Mouse (Mus musculus): ENCODE results near the gene Tollip. TPM values are rescaled to one million over a fixed set of nuclear protein-coding genes. Genes with fewer than 3 reads are reported as not detected.

Gene Tollip
- polyA plus RNA-seq, 1 experiment from 2014 or later = 69.2 TPM

GRCm38 (mm10) chr7:141950104-141951013 lies 32.1 kb upstream of the Tollip start:
- Histone ChIP-seq H3K9ac (peak overlapping the region; percentile 100), H3K4me2 (peak overlapping the region; percentile 89), H3K27me3 (peaks cover 16% of the 10 kb centered on the region), H3K27ac (peak overlapping the region; percentile 98), H3K4me1 (peaks cover 68% of the 10 kb centered on the region), H3K9me3 (no peaks in the 10 kb centered on the region), H3K36me3 (replicated peaks) (peaks cover 14% of the 10 kb centered on the region), H3K4me3 (replicated peaks) (peak overlapping the region; percentile 97)
- ATAC-seq (ENCODE audit: low FRiP score) = peak; percentile 64
- under 1% methylated on average over 64 of the region's 84 CpGs for WGBS

- 0% methylated on average over 17 of the region's 54 CpGs for WGBS
- peaks cover 14% of the 10 kb centered on the region for H3K36me3 ChIP-seq (replicated peaks)
- peaks cover 63% of the 10 kb centered on the region for H3K4me1 ChIP-seq
- H3K4me2 ChIP-seq = peak overlapping the region; percentile 89
- H3K27ac ChIP-seq = peak overlapping the region; percentile 98
- H3K9me3 ChIP-seq = no peaks in the 10 kb centered on the region
- ATAC-seq (ENCODE audit: low FRiP score) = peak; percentile 39
- peak overlapping the region; percentile 97 for H3K4me3 ChIP-seq (replicated peaks)
- peaks cover 16% of the 10 kb centered on the region for H3K27me3 ChIP-seq
- H3K9ac ChIP-seq = peak overlapping the region; percentile 100
Observed at GRCm38 (mm10) chr7:141949799-141950103, 31.4 kb upstream of the Tollip start.

GRCm38 (mm10) chr7:141948906-141949798 lies 30.8 kb upstream of the Tollip start, which contains the start of gene Brsk2:
Gene Brsk2, plus strand, starts transcription at chr7:141949751.
- Histone ChIP-seq H3K9ac (peak within 1 kb of the TSS; percentile 100), H3K4me3 (replicated peaks) (peak within 1 kb of the TSS; percentile 97), H3K9me3 (no peaks in the 10 kb centered on the region), H3K36me3 (replicated peaks) (peaks cover 14% of the 10 kb centered on the region), H3K4me2 (peak within 1 kb of the TSS; percentile 89), H3K27ac (peak within 1 kb of the TSS; percentile 98), H3K4me1 (peaks cover 57% of the 10 kb centered on the region), H3K27me3 (peaks cover 16% of the 10 kb centered on the region)
- 1% methylated on average over 54 of the region's 55 CpGs for WGBS
- ATAC-seq (ENCODE audit: low FRiP score) = peak; percentile 94

- ATAC-seq (ENCODE audit: low FRiP score) = no peak
- Histone ChIP-seq H3K9ac (no peak overlapping the region), H3K4me2 (peak overlapping the region; percentile 89; the same call in 1 of the 2 replicates), H3K4me1 (peaks cover 46% of the 10 kb centered on the region), H3K9me3 (no peaks in the 10 kb centered on the region), H3K27ac (no peak overlapping the region), H3K36me3 (replicated peaks) (peaks cover 12% of the 10 kb centered on the region), H3K4me3 (replicated peaks) (no peak overlapping the region), H3K27me3 (peaks cover 16% of the 10 kb centered on the region)
- WGBS = 56% methylated on average over 1 of the region's 1 CpGs
Observed at GRCm38 (mm10) chr7:141948045-141948444, 29.7 kb upstream of the Tollip start.

- H3K9me3 ChIP-seq = no peaks in the 10 kb centered on the region
- H3K4me2 ChIP-seq = no peak overlapping the region
- H3K9ac ChIP-seq = no peak overlapping the region
- H3K4me3 ChIP-seq (replicated peaks) = no peak overlapping the region
- H3K4me1 ChIP-seq = peaks cover 42% of the 10 kb centered on the region
- no peak overlapping the region for H3K27ac ChIP-seq
- H3K36me3 ChIP-seq (replicated peaks) = peaks cover 9% of the 10 kb centered on the region
- ATAC-seq (ENCODE audit: low FRiP score) = no peak
- peaks cover 16% of the 10 kb centered on the region for H3K27me3 ChIP-seq
Observed at GRCm38 (mm10) chr7:141947512-141947911, 29.2 kb upstream of the Tollip start.

- 0 out of 2 replicates have a peak, but pooled peaks have one; percentile 23 for ATAC-seq (ENCODE audit: low FRiP score)
- H3K36me3 ChIP-seq (replicated peaks) = no peaks in the 10 kb centered on the region
- WGBS = 19% methylated on average over 7 of the region's 7 CpGs
- H3K4me2 ChIP-seq = peak overlapping the region; percentile 30
- no peak overlapping the region for H3K9ac ChIP-seq
- peak overlapping the region; percentile 73 for H3K27ac ChIP-seq
- H3K27me3 ChIP-seq = peaks cover 16% of the 10 kb centered on the region
- no peaks in the 10 kb centered on the region for H3K9me3 ChIP-seq
- peaks cover 29% of the 10 kb centered on the region for H3K4me1 ChIP-seq
- no peak overlapping the region; the same call in 1 of the 2 replicates for H3K4me3 ChIP-seq (replicated peaks)
Observed at GRCm38 (mm10) chr7:141945927-141946326, 27.6 kb upstream of the Tollip start.

GRCm38 (mm10) chr7:141943444-141943843 lies 25.1 kb upstream of the Tollip start:
- H3K27ac ChIP-seq = no peak overlapping the region
- ATAC-seq (ENCODE audit: low FRiP score) = no peak
- whole genome bisulfite sequencing = 83% methylated on average over 5 of the region's 5 CpGs
- peaks cover 24% of the 10 kb centered on the region for H3K27me3 ChIP-seq
- H3K4me1 ChIP-seq = peaks cover 21% of the 10 kb centered on the region
- no peak overlapping the region for H3K4me2 ChIP-seq
- H3K9me3 ChIP-seq = no peaks in the 10 kb centered on the region
- H3K9ac ChIP-seq = no peak overlapping the region
- no peak overlapping the region for H3K4me3 ChIP-seq (replicated peaks)
- H3K36me3 ChIP-seq (replicated peaks) = no peaks in the 10 kb centered on the region

- Histone ChIP-seq H3K9me3 (no peaks in the 10 kb centered on the region), H3K4me2 (no peak overlapping the region), H3K27me3 (peaks cover 15% of the 10 kb centered on the region; the same call in 1 of the 2 replicates), H3K4me3 (replicated peaks) (no peak overlapping the region), H3K9ac (no peak overlapping the region), H3K36me3 (replicated peaks) (no peaks in the 10 kb centered on the region), H3K4me1 (peaks cover 17% of the 10 kb centered on the region), H3K27ac (peak overlapping the region; percentile 71; the same call in 1 of the 2 replicates)
- ATAC-seq (ENCODE audit: low FRiP score) = no peak
- 88% methylated on average over 6 of the region's 6 CpGs for WGBS
Observed at GRCm38 (mm10) chr7:141934951-141935350, 16.6 kb upstream of the Tollip start.

- ATAC-seq (ENCODE audit: low FRiP score) = peak; percentile 92
- no peak overlapping the region for H3K4me2 ChIP-seq
- no peaks in the 10 kb centered on the region for H3K36me3 ChIP-seq (replicated peaks)
- H3K9ac ChIP-seq = no peak overlapping the region
- peaks cover 17% of the 10 kb centered on the region for H3K4me1 ChIP-seq
- H3K9me3 ChIP-seq = no peaks in the 10 kb centered on the region
- no peak overlapping the region for H3K4me3 ChIP-seq (replicated peaks)
- H3K27ac ChIP-seq = peak overlapping the region; percentile 71
- H3K27me3 ChIP-seq = peaks cover 9% of the 10 kb centered on the region; the same call in 1 of the 2 replicates
- 52% methylated on average over 7 of the region's 7 CpGs for WGBS
Observed at GRCm38 (mm10) chr7:141934128-141934898, 16.0 kb upstream of the Tollip start.

GRCm38 (mm10) chr7:141928642-141929041 lies 10.3 kb upstream of the Tollip start:
- H3K27me3 ChIP-seq = 0 out of 2 replicates have a peak, but pooled peaks cover 3% of the 10 kb centered on the region
- ATAC-seq (ENCODE audit: low FRiP score) = no peak
- H3K36me3 ChIP-seq (replicated peaks) = no peaks in the 10 kb centered on the region
- 81% methylated on average over 10 of the region's 10 CpGs for WGBS
- H3K27ac ChIP-seq = no peak overlapping the region
- no peak overlapping the region for H3K4me3 ChIP-seq (replicated peaks)
- H3K4me2 ChIP-seq = no peak overlapping the region
- peaks cover 3% of the 10 kb centered on the region; the same call in 1 of the 2 replicates for H3K4me1 ChIP-seq
- no peak overlapping the region for H3K9ac ChIP-seq
- H3K9me3 ChIP-seq = no peaks in the 10 kb centered on the region

GRCm38 (mm10) chr7:141924917-141925316 lies 6.6 kb upstream of the Tollip start:
- Histone ChIP-seq H3K27me3 (no peaks in the 10 kb centered on the region), H3K4me1 (no peaks in the 10 kb centered on the region), H3K9me3 (no peaks in the 10 kb centered on the region), H3K4me3 (replicated peaks) (no peak overlapping the region), H3K36me3 (replicated peaks) (no peaks in the 10 kb centered on the region), H3K4me2 (no peak overlapping the region), H3K9ac (no peak overlapping the region), H3K27ac (no peak overlapping the region)
- 12% methylated on average over 7 of the region's 7 CpGs for WGBS
- ATAC-seq (ENCODE audit: low FRiP score) = no peak
